Mouse (Mus musculus): ENCODE measurements around the gene Dph2.

- TF ChIP-seq CTCF (IDR thresholded peaks at IDR 0.05; ENCODE audit: extremely low read depth, insufficient read length, insufficient replicate concordance, low read depth, low read length) (no peak), POLR2A (IDR thresholded peaks at IDR 0.05; ENCODE audit: low read depth, low read length) (no peak)
Observed at GRCm38 (mm10) chr4:117850176-117850575, 41.7 kb downstream of the Dph2 start.

Measured in small intestine, adult 2 months (tissue).